Mouse (Mus musculus) cerebellum, adult 11 months (tissue): Measurements from ENCODE around the gene P2rx5.

Experiments
- DNase-seq: peaks from one replicate; pipeline ENCODE4 v3.0.0; 2022

P2rx5 gene

DNA sequence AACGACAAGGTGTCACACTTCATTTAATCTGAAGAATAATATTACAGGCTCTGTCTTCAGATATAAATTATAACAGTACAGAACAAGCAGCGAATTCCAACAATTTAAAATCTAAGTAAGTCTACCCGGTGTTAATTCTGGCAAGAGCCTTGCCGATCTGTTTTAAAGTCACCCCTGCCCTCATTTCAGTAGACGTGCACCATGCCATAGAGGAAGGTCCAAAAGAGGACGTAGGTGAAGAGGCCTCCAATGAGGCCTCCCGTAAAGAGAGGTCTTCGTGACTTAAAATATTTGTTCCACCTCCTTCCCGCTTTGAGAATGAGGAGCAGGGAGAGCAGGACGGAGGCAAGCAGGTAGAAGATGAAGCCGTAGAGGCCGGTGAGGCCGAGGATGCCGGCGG, 16.0 kb downstream of the P2rx5 start:
- no peak for DNase-seq

DNA sequence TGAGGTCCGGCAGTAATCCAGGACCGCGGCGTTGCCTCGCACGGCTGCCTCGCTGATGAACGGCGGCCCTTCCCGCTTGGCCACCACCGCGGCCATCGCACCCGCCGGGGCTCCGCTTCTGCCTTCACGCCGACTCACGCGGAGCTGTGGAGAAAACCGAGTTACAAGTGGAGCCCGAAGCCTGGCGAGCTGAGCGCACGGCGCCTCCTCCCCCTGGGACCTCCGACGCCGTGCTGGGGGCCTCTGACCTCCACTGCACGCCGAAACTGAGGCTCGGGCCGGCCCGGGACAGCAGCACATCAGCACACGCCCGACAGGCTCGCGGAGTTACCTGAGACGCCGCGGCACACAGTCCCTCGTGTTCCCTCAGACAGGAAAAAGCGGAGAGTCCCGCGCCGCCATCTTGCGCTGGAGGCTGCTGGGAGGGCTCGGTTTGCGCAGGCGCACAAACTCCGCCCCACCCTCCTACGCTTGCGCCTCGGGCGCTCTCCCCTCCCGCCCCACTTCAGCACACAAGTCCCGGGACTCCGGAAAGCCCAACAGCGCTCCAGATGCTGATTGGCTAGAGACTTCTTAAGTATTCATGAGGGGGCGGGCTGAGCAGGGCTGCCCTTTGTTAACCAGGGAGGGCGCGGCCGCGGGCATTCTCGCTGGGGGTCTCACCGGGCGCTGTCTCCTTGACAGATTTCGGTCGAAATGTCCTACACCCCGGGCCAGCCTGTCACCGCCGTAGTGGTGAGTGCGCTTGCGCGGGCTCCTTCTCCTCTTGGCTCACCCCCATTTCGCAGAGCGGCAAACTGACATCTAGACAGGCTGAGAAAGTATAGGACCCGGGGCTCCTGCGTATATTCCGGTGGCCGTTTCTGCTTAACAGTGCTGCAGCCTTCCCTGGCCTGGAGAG, 16.6 kb downstream of the P2rx5 start, which contains the start of the genes Emc6 and Tax1bp3:
TSS of gene Emc6 (minus strand) at position 430 of the 901 bp plus-strand sequence.
TSS of gene Tax1bp3 (plus strand) at position 476 of the 901 bp plus-strand sequence.
- DNase-seq: peak; percentile 96

DNA sequence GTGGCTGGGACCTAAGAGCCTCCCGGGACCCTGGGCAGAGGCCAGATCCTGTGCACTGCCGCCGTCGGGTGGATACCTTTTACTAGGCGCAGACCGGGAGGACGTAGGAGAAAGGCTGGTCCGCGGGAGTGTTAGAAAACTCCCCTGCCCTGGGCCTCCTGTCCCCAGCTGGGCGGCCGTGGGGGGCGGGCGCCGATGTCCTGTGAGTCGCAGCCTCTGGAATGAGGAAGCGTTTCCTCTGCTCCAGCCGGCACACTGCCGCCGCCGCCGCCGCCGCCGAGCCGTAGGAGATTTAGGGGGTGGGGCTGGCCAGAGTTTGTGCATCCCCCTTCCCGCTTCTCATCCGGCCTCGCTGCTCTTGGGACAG, 17.3 kb downstream of the P2rx5 start:
- DNase-seq: no peak

DNA sequence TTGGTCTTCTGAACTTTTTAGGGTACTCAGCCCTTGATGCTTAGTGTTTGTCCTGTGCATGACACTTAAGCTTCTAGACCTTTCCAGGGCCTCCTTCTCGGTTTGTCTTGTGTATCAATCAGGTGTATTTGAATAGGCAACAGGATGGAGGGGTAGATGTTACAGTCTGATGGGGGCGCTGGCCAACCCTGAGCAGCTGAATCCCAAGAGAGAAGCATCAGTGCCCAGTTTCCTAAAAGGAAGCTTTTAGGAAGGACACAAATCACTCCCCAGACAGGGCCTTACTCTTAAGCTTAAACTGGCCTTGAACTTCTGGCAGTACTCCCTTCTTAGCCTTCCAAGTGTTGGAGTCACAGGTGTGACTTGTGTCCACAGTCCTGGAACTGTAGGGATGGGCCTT, 17.7 kb downstream of the P2rx5 start:
- DNase-seq: no peak

DNA sequence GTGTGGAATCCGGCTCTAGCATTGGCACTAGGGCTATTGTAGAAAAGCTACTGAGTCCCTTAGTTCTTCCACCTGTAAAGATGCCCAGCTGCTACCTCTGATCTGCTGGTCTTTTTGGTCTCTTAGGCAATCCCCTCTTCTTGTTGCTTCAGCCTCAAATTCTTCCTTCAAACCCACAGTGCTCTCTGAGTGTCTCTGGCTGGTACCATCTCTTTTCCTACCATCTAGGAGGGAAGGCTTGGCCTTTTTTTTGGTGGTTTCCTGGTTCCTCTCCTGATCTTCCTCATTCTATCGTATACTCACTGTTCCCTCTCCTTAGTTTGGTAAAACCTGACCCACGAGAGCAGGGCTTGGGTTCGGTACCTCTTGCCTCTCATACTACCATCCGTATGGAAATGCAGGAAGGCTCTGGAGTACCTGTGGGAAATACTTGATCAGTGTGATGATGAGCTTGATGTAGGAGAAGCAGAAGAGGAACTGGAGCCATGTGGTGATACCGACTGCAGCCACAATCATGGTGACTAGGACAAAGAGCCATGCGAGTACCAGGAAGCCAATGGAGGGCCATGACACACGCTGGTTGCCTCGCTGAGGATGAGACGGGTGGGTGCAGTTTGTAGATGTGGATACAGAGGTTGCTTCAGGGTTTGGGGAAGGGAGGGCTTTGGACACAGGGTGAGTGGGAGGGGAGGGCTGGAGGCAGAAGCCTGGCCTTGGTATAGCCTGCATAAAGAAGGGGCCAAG, 25.8 kb downstream of the P2rx5 start:
- DNase-seq: no peak

DNA sequence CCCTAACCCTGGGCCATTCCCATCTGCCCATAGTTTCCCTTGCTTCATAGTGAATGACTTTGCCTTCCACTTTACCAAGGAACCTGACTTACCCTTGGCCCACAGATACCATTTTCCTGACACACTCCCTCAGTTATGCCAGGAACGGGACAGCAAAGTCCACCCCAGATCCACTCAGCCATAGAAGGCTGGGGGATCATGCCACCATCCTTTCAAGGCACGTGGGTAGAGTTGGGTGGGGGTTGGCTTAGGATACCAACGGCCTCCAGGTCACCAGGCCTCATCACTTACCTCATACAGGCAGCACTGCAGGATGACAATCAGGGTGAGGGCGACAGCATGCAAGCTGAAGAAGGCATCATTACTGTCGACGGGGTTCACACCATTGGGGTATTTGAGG, 27.0 kb downstream of the P2rx5 start:
- no peak for DNase-seq

DNA sequence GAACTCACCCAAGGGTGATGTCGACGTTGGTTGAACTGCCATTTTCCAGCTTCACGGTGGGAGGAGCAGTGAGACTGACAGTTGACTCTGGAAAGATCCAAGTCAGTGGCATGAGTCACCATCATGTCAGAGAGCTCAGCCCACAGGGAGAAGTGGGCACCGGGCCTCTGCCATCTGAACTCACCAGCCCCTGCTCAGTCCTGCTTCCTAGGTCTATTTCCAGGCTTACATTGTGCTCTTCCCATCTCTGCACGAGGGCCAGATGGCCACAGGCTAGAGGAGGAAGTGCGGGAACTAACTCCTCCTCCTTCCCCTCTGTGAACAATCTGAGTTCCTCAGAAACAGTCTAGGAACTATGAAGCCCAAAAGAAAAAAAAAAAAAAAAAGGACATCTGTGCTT, 32.8 kb downstream of the P2rx5 start:
- DNase-seq: peak; percentile 48

DNA sequence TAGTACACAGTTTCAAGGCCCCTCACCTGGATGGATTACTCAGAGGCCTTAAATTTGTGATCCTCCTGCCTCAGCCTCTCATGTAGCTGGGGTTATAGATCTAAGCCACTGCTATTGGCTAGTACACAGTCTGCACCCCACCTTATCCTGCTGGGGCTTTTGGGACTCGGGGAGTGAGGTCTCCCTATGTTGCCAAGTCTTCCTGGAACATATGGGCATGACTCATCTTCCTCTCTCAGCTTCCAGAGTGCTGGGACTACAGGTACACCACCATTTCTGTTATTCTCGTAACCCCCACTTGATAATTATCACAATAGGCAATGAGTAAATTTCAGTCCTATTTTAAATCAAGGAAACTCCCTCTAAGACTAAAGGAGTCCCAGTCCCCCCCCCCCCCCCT, 34.2 kb downstream of the P2rx5 start:
- DNase-seq: no peak

DNA sequence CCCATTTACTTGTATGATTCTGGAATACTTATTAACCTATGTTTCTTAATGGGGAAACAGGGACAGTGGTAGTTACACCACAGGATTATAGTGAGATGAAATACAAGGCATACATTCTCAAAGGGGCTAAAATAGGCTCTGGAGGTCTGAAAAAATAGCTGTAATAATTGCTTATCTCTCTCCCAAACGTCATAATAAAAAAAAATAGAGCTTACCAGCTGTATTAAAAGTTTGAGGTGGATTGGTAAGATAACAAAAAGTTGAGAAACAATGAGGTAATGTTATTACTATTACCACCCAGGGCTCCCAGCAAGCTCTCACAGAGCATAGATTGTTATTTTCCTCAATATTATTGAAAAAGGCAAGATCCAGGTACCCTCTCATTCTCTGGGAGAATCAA, 38.0 kb downstream of the P2rx5 start:
- DNase-seq: no peak

DNA sequence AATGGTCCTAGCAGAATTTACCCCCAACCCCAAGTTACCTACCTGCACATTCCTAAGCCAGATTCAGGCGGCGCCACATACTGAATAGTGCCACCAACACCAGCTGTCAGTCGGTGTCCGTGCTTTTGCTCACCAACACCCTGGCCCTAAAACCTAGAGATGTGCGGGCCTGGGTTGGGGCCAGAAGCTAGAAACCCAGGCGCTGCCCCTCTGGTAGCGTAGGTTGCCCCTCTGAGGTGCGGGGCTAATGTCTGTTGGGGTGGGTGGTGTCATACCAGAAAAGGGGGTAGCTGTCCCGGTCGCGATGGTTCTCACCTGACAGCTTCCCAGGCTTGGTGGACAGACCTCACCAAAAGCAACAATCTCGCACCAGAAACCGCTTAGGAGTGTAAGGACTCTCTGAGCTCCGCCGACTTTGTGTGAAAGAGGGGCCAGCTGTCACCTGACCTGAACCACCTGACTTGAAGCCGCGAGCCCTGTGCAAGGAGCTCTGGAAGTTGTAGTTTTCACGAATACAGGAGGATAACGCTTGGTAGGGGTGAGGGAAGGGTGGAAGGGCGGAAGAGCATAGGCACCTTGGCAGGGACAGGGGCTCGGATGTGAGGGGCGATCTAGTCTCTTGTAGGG, 38.5 kb downstream of the P2rx5 start, which contains the start of gene Ctns:
TSS of gene Ctns (minus strand) at position 440 of the 627 bp plus-strand sequence.
- peak; percentile 84 for DNase-seq

DNA sequence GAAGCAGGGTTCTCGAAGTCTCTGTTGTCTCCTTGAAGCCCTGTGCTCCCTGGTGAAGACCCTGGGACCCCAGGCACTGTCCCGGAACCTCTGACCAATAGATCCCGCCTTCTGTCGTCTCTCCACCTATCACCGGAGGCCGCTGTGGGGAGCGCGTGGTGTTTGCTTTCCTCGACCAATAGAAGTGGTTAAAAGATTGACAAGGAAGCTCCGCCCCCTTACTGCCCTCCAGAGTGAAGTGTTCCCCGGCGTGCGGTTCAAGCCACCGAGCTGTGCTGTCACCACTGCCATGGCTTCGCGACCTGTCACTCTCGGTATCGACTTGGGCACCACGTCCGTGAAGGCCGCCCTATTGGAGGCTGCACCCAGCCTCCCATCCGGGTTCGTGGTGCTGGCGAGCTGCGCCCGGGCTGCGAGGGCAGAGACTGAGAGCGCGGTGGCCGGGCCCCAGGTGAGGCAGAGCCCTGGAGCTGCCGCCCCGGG, 39.0 kb downstream of the P2rx5 start, which contains the start of gene Shpk:
TSS of gene Shpk (plus strand) at position 231 of the 483 bp plus-strand sequence.
- DNase-seq: peak; percentile 94

DNA sequence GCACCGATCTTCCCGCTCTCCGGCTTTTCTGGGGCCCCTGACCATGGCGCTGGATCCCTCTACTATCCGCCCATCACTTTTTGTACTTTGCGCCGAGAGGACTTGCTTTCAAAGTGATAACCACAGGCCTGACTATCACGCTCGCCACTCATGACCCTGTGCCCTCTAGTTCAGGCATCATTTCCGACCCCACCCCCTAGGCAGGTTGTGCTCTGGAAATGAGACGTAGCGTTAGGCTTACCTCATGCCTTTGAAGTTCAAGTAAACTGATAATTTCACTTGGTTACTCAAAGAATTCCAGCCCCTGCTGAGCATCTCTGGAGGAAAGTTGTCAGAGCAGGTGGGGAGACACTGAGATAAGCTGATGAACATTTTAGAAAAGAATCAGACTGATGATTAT, 39.7 kb downstream of the P2rx5 start:
- DNase-seq: no peak

DNA sequence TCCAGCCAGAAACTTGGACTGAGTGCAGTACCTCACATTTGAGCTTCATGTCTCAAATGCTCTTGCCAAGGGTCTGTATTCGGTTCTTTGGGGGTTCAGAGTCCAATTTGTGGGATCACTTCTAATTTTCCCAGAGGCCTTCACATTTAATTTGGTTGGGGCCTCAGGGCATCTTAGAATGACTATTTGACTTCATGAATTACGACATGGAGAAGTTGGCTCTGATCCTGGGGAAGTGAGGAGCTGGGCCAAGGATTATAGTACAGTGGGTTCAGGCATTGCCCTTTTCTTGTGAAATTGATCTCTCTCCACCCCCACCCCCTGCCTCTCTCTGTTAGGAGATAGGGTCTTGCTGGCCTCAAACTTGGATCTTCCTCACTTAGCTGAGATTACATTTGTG, 40.8 kb downstream of the P2rx5 start:
- no peak for DNase-seq

DNA sequence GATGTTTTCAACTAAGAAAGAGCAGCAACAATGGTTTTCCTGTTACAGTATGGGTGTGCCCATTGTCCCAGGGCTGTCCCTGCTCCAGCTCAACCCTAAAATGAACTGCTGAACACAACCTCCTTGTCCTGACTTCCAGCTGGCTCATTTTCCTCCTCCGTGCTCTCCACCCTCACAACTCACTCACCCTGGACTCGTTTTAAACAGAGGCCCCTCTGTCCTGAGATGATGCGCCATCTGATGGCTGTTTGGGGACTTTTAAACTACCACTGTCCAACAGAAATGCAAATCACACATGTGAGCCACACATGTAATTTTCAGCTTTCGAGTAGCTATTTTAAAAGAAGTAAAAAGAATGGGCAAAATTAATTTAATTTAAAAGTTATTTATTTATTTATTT, 41.4 kb downstream of the P2rx5 start:
- DNase-seq: no peak

DNA sequence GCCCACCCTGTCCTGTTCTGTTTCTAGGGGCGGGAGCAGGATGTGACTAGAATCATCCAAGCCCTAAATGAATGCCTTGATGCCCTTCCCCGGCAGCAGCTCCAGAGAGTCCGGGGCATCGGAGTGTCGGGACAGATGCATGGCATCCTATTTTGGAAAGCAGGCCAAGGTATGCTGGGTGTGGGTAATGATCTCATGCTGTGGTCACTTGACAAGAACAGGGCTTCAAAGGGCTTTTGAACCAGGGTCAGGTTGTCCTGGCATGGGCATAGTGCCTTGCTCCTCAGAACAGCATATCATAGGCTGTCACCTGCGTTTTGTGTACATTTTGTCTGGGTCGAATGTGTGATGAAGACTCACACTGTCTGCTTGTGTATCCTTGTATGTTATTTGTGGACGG, 43.7 kb downstream of the P2rx5 start:
- no peak for DNase-seq

DNA sequence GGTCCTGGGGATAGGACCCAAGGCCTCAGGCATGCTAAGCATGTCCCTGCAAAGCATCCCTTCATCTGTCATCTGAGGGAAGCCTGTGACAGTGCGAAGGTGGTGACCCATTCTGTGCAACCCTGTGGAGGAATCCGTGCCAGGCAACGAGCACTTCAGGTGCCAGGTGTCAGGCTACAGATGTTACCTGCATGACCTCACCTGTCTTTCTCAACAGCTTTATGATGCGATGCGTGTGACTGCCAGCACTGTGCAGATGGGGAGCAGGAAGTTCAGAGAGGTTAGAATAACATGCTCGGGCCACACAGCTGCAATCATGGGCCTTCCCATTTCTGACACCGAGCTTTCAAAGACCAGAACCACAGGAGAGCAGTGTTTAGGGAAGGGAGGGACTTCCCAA, 45.0 kb downstream of the P2rx5 start:
- DNase-seq: no peak

DNA sequence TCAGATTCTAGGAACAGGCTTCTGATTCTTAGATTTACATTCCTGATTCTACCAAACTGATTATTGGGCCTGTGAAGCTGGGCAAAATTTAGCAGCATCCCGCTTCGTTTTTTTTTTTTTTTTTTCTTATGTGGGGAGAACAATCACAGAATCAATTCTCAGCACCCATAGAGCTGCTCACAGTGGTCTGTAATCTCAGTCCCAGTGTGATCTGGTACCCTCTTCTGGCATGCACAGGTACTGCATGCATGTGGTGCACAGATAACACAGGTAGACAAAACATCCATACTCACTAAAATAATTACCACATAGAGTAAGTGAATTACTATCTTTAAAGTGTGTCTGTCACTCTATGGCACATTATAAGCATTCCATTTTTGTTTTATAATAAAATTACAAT, 47.4 kb downstream of the P2rx5 start:
- DNase-seq: no peak

DNA sequence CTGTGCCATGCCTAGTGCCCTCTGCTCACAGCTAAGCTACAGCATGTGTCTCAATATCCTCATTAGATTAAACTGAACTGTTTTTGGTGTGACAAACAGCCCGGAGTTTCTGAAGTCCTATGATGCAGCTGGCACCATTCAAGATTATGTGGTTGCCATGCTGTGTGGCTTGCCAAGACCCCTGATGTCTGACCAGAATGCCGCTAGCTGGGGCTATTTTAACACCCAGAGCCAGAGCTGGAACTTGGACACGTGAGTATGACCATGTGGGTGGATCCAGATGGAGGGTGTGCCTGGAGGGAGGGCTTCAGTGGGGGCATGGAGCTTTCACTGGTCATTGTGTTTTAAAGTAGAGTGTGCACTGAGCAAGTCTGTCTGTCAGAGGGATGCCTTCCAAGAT, 53.7 kb downstream of the P2rx5 start:
- DNase-seq: no peak

DNA sequence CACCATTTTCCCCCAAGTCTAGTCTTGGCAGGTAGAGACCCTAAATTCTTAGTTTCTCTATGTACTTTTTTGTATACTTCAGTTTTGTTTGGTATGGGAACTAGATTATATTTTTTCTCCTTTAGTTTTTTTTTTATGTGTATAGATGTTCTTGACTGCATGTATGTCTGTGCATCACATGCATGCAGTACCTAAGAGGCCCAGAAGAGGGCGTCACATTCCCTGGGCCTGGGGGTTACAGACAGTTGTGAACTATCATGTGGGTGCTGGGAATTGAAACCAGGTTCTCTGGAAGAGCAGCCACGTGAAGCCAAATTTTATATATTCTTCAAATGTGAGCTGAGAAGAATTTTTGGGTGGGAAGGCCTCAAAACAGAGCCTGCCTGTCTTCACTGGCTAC, 59.5 kb downstream of the P2rx5 start:
- DNase-seq: no peak

DNA sequence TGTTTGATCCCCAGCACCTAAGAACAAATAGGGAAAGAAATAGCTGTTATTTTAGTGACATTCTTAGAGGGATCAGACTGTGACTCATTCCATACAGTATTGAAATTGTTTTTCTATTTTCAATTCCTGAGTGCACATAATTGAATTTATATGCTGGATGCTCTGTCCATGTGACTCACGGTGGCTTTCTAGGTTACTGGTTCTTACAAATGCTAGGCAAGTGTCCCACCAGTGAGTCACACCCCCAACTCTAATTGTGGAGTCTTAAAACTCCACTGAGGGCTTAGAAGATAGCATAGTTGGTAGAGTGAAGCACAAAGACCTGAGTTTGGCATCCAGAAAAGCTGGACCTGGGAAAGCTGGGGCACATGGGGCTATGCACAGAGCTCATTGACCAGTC, 60.4 kb downstream of the P2rx5 start:
- DNase-seq: no peak
